Mouse (Mus musculus) heart, postnatal 4 days (tissue): ENCODE results near the gene Gga2. TPM values are rescaled to one million over a fixed set of nuclear protein-coding genes. Genes with fewer than 3 reads are reported as not detected.

Experiments used
- DNase-seq: peaks from one replicate; pipeline ENCODE4 v3.0.0; 2021
- total RNA-seq, 2 experiments: library from RNA; stranded (reverse); gene quantifications; 2 replicates each; pipeline ENCODE4 v1.2.3; 2021

The Gga2 gene
- total RNA-seq, result 10 to 100 TPM; 52.1 to 52.8 TPM

DNA sequence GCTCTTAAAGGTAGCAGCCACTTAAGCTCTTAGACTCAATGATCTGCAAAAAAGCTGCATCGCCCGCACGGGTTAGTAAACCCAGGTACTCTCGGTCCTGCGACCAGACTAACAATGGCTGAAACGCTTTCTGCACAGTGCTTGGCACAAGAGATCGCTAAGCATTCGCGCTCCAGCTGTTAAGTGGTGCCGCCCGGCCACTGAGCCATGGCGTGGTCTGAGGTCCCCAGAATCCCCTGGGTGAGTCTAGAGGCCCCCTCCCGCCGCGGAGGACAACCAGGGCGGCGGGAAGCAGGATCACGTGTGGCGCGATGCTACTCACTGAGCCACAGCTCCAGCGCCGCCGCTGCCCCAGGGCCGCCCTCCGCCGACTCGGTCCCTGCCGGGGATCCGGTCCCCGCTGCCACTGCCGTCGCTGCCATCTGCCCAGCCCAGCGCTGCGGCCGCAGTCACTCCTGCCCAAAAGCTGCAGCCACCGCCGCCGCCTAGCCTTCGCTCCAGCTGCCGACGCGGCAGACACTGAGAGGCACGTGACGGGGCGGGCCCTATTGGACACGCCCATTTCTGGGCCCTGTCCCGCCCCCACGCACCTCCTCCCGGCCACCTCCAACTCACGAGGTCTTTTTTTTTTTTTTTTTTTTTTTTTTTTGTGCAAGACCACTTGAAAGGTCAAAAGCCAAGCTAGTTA, at the start of gene Gga2:
Gene Gga2 (minus strand): TSS at position 556 of the 688 bp plus-strand sequence.
- DNase-seq, result peak; percentile 91

DNA sequence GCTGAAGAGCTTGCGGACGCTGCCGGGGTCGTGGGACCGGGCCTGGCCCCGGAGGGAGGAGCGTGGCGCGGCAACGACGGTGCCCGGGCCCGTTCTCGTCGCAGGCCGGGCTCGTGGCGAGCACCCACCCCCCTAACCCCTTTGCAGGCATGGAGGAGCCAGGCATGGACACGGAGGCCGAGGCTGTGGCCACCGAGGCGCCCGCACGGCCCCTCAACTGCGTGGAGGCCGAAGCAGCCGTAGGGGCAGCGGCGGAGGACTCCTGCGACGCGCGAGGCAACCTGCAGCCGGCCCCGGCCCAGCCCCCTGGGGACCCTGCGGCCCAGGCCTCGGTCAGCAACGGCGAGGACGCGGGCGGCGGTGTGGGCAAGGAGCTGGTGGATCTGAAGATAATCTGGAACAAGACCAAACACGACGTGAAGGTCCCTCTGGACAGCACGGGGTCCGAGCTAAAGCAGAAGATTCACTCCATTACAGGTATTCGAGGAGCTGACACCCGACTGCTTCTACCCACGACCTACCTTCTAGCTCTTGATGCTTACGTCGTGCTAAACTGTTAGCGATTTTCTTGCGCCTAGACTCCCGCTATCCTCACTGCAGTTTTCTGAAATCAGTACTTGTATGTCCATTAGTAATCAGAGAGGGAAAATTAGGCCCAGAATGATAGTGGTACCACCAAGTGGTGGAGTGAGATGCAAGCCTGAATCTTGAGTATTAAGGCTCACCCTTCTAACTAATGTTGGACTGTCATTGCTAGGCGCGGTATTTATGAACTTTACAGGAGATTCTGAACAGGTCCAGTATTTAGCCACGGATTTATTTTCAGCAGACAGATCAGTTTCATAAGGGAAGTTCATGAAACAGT, 46.7 kb upstream of the Gga2 start:
- no peak for DNase-seq

DNA sequence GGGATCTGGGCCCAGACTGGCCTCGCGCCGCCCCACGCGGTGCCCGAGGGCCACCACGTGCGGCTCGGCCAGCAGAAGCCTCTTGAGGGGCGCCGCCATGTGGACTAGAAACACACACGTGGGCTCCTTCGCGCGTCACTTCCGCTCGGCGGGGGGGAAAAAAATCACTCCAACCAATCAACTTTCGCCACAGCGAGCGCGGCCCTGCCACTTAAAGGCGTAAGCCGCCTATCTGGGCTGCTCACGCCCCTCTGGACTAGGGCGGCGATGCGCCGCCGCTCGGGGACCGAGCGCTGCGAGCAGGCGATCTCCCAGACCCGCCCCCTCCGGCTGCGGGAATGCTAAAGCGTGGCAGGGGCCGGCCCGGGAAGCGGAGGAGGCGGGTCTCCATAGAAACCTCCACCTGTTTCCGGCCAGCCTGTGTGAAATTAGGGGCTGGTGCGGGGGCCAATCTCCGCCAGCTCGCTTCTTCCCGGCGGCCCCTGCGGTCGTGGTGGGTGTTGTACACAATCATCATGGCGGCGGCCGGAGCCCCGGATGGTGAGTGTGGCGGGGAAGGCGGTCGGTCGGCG, 46.0 kb upstream of the Gga2 start, which contains the start of the genes Ubfd1 and Ears2:
Gene Ubfd1 (plus strand): TSS at position 231 of the 572 bp plus-strand sequence.
Gene Ears2 (minus strand): TSS at position 319 of the 572 bp plus-strand sequence.
- peak; percentile 94 for DNase-seq

DNA sequence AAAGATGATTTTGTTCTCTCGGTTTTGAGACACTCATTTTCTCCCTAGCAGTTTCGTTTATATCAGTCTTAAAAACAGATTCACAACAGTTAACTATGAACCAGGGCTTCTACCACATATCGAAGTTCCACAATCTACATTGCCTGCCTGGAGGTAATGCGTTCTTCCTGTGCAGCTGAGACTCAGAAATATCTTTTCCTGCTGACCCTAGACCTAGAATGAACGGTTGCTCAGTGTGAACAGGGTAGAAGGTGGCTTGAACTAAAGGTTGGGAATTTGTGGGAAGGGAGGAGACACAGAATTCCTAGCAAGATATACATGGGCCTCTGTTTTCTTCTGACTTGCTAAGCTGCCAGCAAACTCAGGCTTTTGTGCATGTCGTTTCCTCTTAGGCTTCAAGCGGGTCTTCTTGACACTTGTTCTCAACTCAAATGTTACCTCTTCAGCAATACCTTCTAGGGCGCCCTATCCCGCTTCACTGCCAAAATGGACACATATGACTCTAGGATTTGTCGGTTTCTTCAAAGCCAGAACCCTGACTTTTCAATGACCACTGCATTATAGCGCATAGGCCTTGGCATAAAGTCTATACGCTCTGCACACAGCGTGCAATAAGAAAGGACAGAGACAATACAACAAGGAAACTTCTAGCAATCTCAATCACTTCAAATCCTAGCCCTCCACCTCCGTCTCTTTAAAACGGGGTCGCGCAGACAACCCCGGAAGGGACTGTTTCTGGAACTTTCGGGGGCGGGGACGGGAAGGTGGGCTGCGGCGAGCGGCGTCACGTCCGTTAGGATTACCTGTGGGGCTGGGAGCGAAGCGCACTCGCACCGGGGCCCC, 45.3 kb upstream of the Gga2 start:
- DNase-seq, result no peak

DNA sequence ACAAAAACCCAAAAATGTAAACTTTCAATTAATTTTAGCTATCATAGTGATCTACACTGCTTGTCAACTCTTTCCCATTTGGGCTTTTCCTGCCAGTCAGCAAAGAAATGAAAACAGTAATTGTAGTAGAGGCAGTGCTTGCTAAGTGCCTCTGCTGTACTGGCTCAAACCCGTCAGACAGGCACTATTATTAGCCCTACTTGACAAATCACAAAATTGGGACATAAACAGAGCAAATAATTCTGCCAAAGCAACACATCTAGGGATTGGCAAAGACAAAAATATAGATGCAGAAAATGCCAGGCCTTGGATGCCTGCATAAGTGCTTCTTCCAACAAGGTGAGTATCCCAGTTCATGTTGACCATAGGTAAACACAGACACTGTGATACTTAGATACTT, 44.6 kb upstream of the Gga2 start:
- DNase-seq, result no peak

DNA sequence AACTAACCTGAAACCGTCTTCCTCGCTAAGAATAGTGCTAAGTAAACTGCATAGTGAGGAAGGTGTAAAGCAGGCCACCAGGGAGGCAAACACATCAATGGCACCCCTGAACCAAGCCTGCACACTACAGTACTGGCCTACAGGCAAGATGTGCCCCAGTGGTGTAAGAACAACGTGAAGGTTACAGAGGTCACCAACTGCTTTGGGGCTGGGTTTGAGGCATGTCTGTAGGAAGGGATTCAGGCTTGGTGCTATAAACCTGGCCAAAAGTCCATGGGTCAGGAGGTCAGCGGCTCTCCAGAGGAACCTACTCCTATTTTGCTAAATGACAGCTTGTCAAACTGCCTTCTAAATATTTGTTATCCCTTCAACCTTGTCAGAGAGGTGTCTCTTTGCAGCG, 35.6 kb upstream of the Gga2 start:
- no peak for DNase-seq

DNA sequence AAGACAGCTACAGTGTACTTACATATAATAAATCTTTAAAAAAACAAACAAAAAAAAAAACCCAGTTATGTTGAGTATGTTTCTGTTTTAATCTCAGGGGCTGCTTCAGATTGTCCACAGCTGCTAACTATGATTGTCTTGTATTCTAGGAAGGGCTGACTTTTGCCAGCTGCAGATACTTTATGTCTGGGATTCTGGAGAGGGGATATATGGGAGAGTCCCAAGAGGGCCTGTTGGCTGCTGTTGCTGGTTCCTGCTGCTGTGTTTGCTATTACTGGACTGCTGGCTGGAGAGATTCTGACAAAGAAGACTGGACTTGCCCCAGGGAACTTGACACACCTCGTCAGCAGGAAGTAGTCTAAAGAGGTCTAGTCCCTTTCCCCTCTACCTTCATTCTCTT, 29.8 kb upstream of the Gga2 start:
- peak; percentile 63 for DNase-seq

DNA sequence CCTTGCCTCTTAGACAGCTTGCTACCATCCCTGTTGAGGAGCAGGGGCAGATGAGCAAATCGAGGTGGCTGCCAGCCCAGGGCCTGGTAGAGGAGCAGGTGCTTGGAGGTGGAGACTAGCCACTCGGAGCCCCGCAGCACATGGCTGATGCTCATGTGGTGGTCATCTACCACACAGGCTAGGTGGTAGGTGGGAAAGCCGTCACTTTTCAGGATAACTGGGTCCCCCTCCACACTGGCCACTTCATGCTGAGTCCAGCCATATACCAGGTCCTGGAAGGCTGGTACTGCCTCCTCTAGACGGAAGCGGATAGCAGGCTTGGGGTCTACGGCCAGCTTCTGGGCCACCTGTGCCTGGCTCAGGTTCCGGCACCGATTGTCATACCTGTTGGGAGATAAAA, 27.2 kb upstream of the Gga2 start:
- DNase-seq, result no peak

DNA sequence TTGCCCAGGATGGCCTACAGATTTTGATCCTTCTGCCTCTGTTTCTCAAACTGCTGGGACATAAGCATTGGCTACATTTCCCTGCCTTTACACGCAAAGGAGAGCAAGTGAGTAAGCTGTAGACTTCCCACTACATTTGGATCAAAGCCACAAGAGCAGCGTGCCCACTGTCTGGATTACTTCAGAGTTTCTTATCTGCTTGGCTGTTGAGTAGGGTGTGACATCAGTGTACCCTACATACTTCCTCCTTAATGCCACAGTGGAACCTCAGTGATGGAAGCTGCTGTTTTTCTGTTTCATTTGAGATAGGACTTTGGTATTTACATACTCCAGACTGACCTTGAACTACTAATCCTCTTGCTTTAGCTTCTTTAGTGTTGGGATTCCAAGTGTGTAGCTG, 25.8 kb upstream of the Gga2 start:
- DNase-seq, result peak; percentile 33

DNA sequence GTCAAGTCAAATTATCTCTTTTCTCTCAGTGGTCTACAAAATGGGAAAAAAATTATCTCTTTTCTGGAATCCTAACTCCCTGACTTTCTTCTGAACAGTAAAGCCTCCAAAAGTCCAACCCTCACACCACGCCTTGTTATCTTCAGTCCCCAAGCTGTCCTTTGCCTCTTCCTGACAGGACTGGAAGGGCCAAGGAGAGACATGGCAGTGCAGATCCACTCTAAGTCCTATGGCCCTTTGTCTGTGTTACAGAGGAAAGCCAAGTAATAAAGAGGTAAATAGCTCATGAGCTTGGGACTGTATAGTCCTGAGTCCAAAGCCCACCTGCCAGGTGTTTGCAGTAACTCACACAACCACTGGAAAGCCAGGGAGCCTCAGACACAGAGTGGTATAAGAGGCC, 24.7 kb upstream of the Gga2 start:
- DNase-seq, result peak; percentile 27

DNA sequence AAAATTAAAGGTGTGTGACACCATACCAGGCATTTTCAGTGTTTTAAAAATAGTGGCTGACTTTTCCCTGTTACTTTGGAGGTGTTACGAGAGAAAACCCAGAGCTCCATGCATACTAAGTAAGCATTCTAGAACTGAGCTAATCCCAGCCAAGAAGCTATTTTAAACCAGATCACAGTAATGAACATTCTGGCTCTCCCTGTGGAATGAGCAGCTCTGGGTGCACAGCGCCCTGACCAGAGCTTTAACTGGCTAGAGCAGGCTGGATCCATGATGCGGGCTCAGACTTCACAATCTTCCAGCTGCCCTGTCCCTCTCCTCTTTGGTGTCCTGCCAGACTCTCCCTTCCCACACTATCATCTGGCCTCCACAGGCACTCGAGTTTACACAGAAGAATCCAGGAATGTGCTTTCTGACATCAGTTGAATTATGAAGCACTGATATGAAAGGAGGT, 24.2 kb upstream of the Gga2 start:
- peak; percentile 85 for DNase-seq

DNA sequence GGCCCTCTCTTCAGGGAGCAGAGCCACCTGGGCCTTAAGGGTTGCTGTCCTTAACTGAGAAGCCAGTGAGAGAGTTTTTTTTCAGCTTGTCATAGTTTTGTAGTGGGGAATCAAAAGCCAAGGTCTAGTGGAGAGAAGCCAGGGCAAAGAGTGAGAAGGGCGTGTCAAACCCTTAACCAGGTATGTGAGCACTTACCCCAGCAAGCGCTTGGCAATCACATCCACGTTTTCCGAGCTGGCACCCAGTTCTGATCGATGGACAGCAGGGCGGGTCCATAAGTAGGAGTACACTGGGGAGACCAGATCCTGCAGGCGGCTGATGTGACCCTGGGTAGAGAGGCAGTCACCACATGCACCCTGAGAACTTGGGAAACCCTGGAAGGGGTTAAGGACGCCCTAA, 23.1 kb upstream of the Gga2 start:
- no peak for DNase-seq

DNA sequence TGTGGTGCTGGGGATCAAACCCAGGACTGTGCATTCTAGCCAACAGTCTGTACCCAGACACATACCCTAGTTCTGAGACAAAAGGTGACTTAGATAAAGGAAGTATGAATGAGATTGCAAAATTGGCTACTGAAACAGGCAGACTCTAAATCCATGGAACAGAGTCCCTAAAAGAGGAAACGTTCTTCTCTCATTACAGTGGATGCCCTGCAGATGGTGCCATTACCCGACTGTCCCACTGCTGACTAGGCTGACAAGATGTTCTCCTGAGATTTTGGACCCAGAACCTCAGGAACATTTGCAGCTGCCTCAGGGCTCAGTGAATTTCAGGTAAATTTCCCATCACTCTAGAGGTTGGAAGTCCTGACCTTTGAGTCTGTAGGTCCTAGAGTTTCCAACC, 13.3 kb upstream of the Gga2 start:
- DNase-seq, result peak; percentile 62

DNA sequence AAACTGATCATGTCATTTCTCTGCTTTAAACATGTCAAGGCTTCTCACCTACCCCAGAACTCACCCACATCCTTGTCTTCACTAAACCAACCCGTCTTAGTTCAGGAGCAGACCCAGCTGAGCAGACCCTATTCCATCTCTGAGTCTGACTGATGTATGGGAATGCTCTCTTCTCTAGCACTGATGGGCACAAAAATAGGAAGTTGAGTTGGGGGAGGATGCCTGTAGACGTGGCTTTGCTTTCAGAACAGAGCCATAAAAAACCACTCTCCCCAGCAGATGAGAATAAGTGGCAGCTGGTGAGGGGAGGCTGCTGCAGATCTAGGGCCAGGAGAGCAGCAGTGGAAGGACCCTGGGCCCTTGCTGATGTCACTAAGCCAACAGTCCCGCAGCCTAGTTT, 12.3 kb upstream of the Gga2 start:
- DNase-seq, result no peak

DNA sequence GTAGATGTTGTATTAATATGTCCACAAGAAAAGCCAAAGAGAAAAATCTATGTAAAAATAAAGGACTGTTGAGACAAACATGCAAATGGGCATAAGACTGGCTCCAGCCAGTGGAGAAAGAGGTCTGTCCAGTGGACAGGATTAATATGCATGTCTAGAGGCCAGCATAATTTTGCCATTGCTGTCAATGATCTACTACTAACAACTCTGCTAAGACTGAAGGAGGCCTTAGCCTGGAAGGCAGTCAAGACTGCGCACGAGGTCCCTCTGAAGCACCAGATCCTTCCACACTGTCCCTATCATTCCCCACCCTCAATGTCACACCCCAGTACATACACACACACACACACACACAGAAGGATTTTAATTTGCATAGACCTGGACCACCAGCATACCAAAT, 1.1 kb upstream of the Gga2 start:
- DNase-seq, result no peak

DNA sequence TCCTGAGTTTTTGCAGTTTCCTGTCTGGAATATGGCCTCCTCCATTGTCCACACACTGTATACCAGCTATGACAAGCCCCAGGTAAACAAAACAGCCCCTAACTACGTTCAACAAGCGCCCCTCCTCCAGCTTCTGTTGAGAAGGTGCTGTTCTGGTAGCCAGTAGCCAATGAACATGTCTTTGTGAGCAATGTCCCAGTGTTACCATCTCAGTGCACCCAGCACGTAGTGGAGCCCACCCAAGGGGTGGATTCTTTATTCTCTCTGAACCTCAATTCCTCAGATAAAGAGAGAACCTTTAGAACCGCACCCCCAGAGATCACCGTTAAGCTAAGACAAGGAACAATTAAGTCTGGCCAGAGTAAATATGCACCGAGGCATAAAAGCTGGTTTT, 752 bp downstream of the Gga2 start:
- no peak for DNase-seq

DNA sequence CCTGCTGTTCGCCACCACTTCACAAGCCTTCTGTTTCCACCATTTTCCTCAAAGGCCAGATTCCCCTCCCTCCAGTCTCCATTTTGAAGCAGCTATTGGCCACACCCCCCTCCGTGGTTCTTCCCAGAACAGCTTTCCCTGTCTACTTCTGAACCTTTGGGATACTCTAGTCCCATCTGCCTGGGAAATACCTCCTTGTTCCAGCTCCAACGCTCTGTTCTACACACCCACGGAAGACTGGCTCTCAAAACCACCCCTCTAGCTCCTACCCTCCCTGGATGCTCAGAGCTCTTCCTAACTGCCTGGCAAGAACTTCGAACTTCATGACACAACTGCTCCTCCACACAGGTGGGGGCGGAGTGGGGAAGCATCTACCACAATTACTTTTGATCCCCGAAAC, 2.0 kb downstream of the Gga2 start:
- no peak for DNase-seq

DNA sequence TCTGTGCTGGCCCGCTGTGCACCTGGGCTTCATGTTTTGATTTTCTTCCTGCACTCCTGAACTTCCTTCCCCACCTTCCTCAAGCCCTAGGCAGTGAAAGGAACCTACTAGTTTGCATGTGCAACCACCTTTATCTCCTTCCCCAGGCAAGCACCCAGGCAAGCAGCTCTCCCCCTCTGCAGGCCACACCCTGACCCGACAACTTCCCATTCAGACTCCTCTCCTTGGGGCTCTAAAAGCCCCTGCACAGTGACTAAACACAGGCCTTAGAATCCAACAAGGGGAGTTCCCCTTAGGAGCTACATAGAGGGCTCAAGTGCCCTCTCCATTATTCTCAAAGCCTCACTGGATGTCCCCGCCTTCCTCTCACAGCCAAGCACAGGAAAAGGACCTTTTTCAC, 2.8 kb downstream of the Gga2 start:
- no peak for DNase-seq

DNA sequence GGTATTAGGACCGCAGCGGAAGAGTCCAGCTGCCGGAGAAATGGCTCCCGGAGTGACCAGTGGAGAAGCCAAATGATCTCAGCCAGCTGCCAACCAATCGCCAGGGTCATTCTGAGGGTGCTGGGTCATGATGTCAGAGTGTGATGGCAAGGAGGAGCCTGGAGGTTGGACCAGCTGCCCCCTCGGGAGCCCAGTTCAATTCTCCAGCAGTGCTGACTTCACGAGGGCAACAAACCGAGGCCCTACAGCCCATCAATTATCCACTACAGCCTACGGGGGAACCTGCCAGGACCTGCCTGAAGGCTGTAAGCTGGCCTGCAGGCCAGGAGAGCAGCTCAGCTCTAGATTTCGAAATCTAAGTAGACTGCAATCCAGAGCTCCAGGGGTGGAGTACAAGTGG, 5.3 kb downstream of the Gga2 start:
- peak; percentile 25 for DNase-seq

DNA sequence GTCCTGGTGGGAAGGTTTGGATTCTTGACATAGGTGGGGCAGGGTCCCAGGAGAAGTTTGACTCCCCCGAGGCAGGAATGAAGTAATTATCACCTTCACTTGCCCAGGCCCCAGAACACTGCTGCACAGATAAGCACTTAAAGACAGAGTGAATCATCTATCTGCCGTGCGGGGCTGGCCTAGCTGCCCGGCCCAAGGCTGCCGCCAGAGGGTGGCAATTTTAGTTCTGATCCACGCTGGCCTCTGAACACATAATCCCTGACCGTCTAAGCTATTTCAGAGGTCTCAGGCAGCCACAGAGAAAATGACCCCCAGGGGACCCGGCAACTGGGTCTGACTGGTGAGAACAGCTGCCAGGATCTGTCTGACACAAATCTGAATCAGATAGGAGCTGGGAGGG, 5.9 kb downstream of the Gga2 start:
- DNase-seq, result peak; percentile 61

DNA sequence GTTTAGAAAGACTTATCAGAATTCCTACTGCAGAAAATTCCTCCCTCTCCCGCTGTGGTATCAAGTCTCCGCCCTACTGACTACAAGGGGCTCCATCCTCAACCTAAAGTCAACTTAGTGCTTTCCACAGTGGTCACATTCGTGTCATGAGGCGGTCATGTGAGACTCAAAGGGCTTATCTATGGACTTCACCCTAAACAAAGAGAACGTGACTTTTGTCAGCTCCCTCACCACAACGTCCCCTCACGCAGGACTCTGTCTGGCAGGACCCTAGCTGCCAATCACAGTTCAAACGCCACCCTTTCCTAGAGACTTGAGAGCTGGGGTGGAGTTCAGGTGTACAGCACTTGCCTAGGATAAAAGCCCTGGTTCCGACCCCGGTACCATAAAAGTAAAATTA, 8.1 kb downstream of the Gga2 start:
- DNase-seq, result no peak

DNA sequence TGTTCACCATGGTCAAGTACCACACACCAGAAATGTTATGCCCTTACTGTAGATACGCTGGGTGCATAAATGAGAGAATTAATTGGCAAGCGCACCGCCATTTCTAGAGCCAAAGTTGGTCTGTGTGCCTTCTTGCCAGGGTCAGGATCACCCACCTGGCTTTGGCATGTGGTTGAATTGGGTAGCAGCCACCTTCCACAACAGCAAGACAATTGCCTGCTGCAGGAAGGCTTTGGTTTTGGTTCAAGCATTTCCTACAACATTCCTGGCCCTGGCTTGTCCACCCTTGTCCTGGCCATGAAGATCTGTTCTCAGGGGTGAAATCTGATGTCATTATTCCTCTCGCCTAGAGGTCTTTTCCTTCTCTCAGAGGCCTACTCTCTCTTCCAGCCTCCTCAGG, 8.7 kb downstream of the Gga2 start:
- no peak for DNase-seq

DNA sequence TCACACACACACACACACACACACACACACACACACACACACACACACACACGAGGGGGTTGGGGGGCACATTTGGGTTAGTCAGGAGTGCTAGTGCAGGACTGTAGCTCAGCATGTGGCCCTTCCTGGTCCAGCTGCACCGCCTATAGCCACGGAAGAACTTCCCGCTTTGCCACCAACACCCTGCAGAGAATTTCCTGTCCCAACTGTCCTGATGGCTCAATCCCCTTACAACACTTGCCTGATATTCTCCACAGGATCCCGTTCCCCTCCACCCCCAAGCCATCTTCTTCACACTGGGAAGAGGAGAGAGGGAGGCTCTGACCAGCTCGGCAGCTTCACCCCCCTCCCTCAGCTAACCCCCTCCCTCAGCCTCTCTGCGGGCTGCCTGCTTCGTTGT, 20.6 kb downstream of the Gga2 start:
- no peak for DNase-seq
